Mouse (Mus musculus): Measurements from ENCODE around the gene Dhx15.

Dhx15 gene

DNA sequence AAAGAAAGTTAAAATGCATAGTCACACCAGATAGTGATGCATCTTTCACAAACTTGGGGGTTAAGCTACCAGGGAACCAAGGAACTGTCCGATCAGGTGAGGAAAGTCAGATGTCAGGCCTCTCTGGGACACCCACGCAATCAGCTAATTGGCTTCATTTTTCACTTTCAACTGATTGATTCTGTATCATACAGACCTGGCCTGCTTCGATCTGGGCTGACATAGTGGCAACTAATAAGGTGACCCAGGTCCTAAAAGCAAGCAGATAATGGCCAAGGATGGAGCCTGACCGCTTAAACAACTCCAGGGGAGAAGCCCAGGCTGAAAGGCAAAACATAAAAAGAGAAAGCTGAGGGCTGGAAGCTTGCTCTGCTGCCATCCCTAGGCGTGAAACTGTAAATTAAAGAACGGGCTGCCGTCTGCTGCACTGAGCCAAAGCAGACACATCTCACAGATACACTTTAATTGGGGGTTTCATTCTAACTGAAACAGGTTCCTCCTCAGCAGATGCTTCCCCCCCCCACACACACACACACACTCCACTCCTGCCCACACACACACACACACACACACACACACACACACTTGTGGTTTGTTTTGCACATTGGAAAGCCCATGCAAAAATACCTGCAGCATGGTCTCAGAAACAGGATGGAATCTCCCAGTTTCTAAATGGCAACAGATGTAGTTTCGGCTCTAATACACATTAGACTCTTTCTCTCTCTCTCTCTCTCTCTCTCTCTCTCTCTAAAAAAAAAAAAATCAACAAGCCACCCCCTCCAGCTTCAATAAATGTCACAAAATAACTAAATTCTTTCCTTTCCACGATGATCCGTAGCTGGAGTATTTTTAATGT, 79.3 kb downstream of the Dhx15 start:
- DNase-seq (ENCODE audit: low spot score) = no peak

Measured in ovary, postnatal 14 days (tissue).